ENCODE assay signal across 12 mouse cellular contexts in genomic region chr6:52176391-52176790, GRCm38 (mm10). TPM values are rescaled to one million over a fixed set of nuclear protein-coding genes. Genes with fewer than 3 reads are reported as not detected.
DNase-seq lines count a peak whose midpoint lies in the region; ATAC-seq lines count a peak whose summit lies in the region.
"Had no signal": no experiment of that assay in that cellular context is flagged by ENCODE, and none has a peak within 500 bp of the region (broad histone marks: within the 10 kb centered on the region; RNA-seq: fewer than 3 reads in every experiment).

No protein-coding gene starts in this region.

- H3K9ac ChIP-seq in hindbrain, embryonic 12.5 days, result peak overlapping the region; percentile 89
- H3K9ac ChIP-seq in kidney, embryonic 16.5 days (replicated peaks; ENCODE audit: low read length), result peak overlapping the region; percentile 89
- H3K9ac ChIP-seq in neural tube, embryonic 13.5 days, result peak overlapping the region; percentile 95

- 3% methylated on average over 6 of the region's 6 CpGs for WGBS in hindbrain, embryonic 12.5 days
- 2% methylated on average over 6 of the region's 6 CpGs for WGBS in kidney, embryonic 16.5 days
- WGBS in neural tube, embryonic 13.5 days, result 1% methylated on average over 6 of the region's 6 CpGs

- 0 out of 2 replicates have a peak, but pooled peaks have one; percentile 0 for ATAC-seq in hindbrain, embryonic 12.5 days (ENCODE audit: low FRiP score)
- no peak for ATAC-seq in kidney, embryonic 16.5 days (ENCODE audit: low FRiP score, low TSS enrichment)
- no peak for ATAC-seq in neural tube, embryonic 13.5 days (ENCODE audit: low read depth)
- ATAC-seq in frontal cortex, adult (ENCODE audit: low TSS enrichment), result no peak

- H3K4me3 ChIP-seq in hindbrain, embryonic 12.5 days, result peak overlapping the region; percentile 55
- peak overlapping the region; percentile 63 for H3K4me3 ChIP-seq in kidney, embryonic 16.5 days (ENCODE audit: low read length)
- H3K4me3 ChIP-seq in neural tube, embryonic 13.5 days, result peak overlapping the region; percentile 54

- intact Hi-C loops in left cerebral cortex, postnatal 10 days (cut with DNase I), result no loop called here

- peak; percentile 21 for DNase-seq in kidney, adult 11 months
- DNase-seq in kidney, postnatal 36 days, result no peak
- no peak for DNase-seq in gastrocnemius, postnatal 10 days
- DNase-seq in left cerebral cortex, postnatal 10 days (ENCODE audit: extremely low spot score in 1 of 2, low spot score in 2 of 2), result no peak
- DNase-seq: layer of hippocampus, postnatal 36 days; midbrain, embryonic 14.5 days; right cerebral cortex, postnatal 25 days had no signal

- H3K27ac ChIP-seq in hindbrain, embryonic 12.5 days, result peak overlapping the region; percentile 98
- peak overlapping the region; percentile 97 for H3K27ac ChIP-seq in kidney, embryonic 16.5 days (ENCODE audit: low read length)
- peak overlapping the region; percentile 97 for H3K27ac ChIP-seq in neural tube, embryonic 13.5 days (replicated peaks)

- H3K27me3 ChIP-seq in hindbrain, embryonic 12.5 days, result peaks cover 95% of the 10 kb centered on the region
- H3K27me3 ChIP-seq in kidney, embryonic 16.5 days (ENCODE audit: insufficient read depth, low read length), result no peaks in the 10 kb centered on the region
- H3K27me3 ChIP-seq in neural tube, embryonic 13.5 days, result no peaks in the 10 kb centered on the region

- peaks cover 12% of the 10 kb centered on the region for H3K4me1 ChIP-seq in hindbrain, embryonic 12.5 days
- H3K4me1 ChIP-seq in kidney, embryonic 16.5 days (ENCODE audit: insufficient read depth, low read length), result peaks cover 82% of the 10 kb centered on the region
- H3K4me1 ChIP-seq in neural tube, embryonic 13.5 days (replicated peaks), result peaks cover 98% of the 10 kb centered on the region

- H3K9me3 ChIP-seq in hindbrain, embryonic 12.5 days (replicated peaks), result no peaks in the 10 kb centered on the region
- no peaks in the 10 kb centered on the region for H3K9me3 ChIP-seq in kidney, embryonic 16.5 days (ENCODE audit: low read length)
- H3K9me3 ChIP-seq in neural tube, embryonic 13.5 days, result no peaks in the 10 kb centered on the region

- H3K4me2 ChIP-seq in hindbrain, embryonic 12.5 days (replicated peaks), result peak overlapping the region; percentile 88
- H3K4me2 ChIP-seq in kidney, embryonic 16.5 days (replicated peaks; ENCODE audit: low read depth, low read length), result peak overlapping the region; percentile 72
- H3K4me2 ChIP-seq in neural tube, embryonic 13.5 days, result peak overlapping the region; percentile 75

- H3K36me3 ChIP-seq in hindbrain, embryonic 12.5 days, result no peaks in the 10 kb centered on the region
- H3K36me3 ChIP-seq in kidney, embryonic 16.5 days (ENCODE audit: insufficient read depth, low read length), result no peaks in the 10 kb centered on the region
- H3K36me3 ChIP-seq in neural tube, embryonic 13.5 days, result peaks cover 7% of the 10 kb centered on the region; the same call in 1 of the 2 replicates

RNA-seq across cellular contexts. Expression of gene 5730596B20Rik, which starts 0.9 kb away (rescaled TPM):
- 5.6 and 6.9 TPM in 2 replicates for polyA plus RNA-seq in hindbrain, embryonic 12.5 days (2016; fragmentation: Nextera tagmentation; extraction: Ambion mirVana)
- 1.7 and 2.5 TPM in 2 replicates for polyA plus RNA-seq in kidney, embryonic 16.5 days (2015; fragmentation: Nextera tagmentation; extraction: Ambion mirVana)
- 3.5 and 4.1 TPM in 2 replicates for polyA plus RNA-seq in neural tube, embryonic 13.5 days (2015; fragmentation: Nextera tagmentation; extraction: Ambion mirVana)
- under 1 TPM; 0.12 to 0.25 TPM for total RNA-seq in gastrocnemius, postnatal 10 days (2021)
- not detected for total RNA-seq in left cerebral cortex, postnatal 10 days (2021)
- total RNA-seq: layer of hippocampus, postnatal 36 days had no signal
- polyA plus RNA-seq: cortical plate, adult 2 months; midbrain, embryonic 14.5 days had no signal

RNA-seq across cellular contexts. Expression of gene Hoxa2, which starts 11.8 kb away (rescaled TPM):
- 52.2 and 70.1 TPM in 2 replicates for polyA plus RNA-seq in hindbrain, embryonic 12.5 days (2016; fragmentation: Nextera tagmentation; extraction: Ambion mirVana)
- polyA plus RNA-seq in kidney, embryonic 16.5 days (2015; fragmentation: Nextera tagmentation; extraction: Ambion mirVana), result 2.1 and 2.6 TPM in 2 replicates
- 11.9 and 13.7 TPM in 2 replicates for polyA plus RNA-seq in neural tube, embryonic 13.5 days (2015; fragmentation: Nextera tagmentation; extraction: Ambion mirVana)
- total RNA-seq in gastrocnemius, postnatal 10 days (2021), result 1 to 10 TPM in 1 of 2 experiments, under 1 TPM in 1; 0.87 to 1.4 TPM
- not detected for total RNA-seq in left cerebral cortex, postnatal 10 days (2021)
- total RNA-seq: layer of hippocampus, postnatal 36 days had no signal
- polyA plus RNA-seq: cortical plate, adult 2 months had no signal

RNA-seq across cellular contexts. Expression of gene Hoxa4, which starts 15.2 kb away (rescaled TPM):
- polyA plus RNA-seq in hindbrain, embryonic 12.5 days (2016; fragmentation: Nextera tagmentation; extraction: Ambion mirVana), result 6.9 and 12.5 TPM in 2 replicates
- polyA plus RNA-seq in kidney, embryonic 16.5 days (2015; fragmentation: Nextera tagmentation; extraction: Ambion mirVana), result 1.2 and 1.4 TPM in 2 replicates
- polyA plus RNA-seq in neural tube, embryonic 13.5 days (2015; fragmentation: Nextera tagmentation; extraction: Ambion mirVana), result 5.7 and 5.8 TPM in 2 replicates
- 1 to 10 TPM; 7.5 to 8.5 TPM for total RNA-seq in gastrocnemius, postnatal 10 days (2021)
- not detected for total RNA-seq in left cerebral cortex, postnatal 10 days (2021)
- total RNA-seq: layer of hippocampus, postnatal 36 days had no signal
- polyA plus RNA-seq: cortical plate, adult 2 months; midbrain, embryonic 14.5 days had no signal

RNA-seq across cellular contexts. Expression of gene Hoxa1, which starts 18.3 kb away (rescaled TPM):
- polyA plus RNA-seq in hindbrain, embryonic 12.5 days (2016; fragmentation: Nextera tagmentation; extraction: Ambion mirVana), result 2.1 and 3.2 TPM in 2 replicates
- polyA plus RNA-seq in kidney, embryonic 16.5 days (2015; fragmentation: Nextera tagmentation; extraction: Ambion mirVana), result 0.81 and 0.82 TPM in 2 replicates
- 2.0 and 3.0 TPM in 2 replicates for polyA plus RNA-seq in neural tube, embryonic 13.5 days (2015; fragmentation: Nextera tagmentation; extraction: Ambion mirVana)
- total RNA-seq in gastrocnemius, postnatal 10 days (2021), result under 1 TPM in 1 of 2 experiments, not detected in 1; 0.18 TPM
- total RNA-seq in left cerebral cortex, postnatal 10 days (2021), result not detected
- total RNA-seq: layer of hippocampus, postnatal 36 days had no signal
- polyA plus RNA-seq: cortical plate, adult 2 months had no signal

RNA-seq across cellular contexts. Expression of gene Hoxa5, which starts 28.0 kb away (rescaled TPM):
- polyA plus RNA-seq in hindbrain, embryonic 12.5 days (2016; fragmentation: Nextera tagmentation; extraction: Ambion mirVana), result 53.4 and 82.9 TPM in 2 replicates
- polyA plus RNA-seq in kidney, embryonic 16.5 days (2015; fragmentation: Nextera tagmentation; extraction: Ambion mirVana), result 9.0 and 9.5 TPM in 2 replicates
- 44.7 and 66.8 TPM in 2 replicates for polyA plus RNA-seq in neural tube, embryonic 13.5 days (2015; fragmentation: Nextera tagmentation; extraction: Ambion mirVana)
- 1 to 10 TPM; 2.6 to 3.7 TPM for total RNA-seq in gastrocnemius, postnatal 10 days (2021)
- total RNA-seq in left cerebral cortex, postnatal 10 days (2021), result not detected
- total RNA-seq: layer of hippocampus, postnatal 36 days had no signal
- polyA plus RNA-seq: cortical plate, adult 2 months; midbrain, embryonic 14.5 days had no signal
